Mouse (Mus musculus): ENCODE measurements around the gene Actn1. TPM values are rescaled to one million over a fixed set of nuclear protein-coding genes. Genes with fewer than 3 reads are reported as not detected.

The Actn1 gene
- 71.0 TPM for polyA plus RNA-seq (2015; fragmentation: Illumina TruSeq; extraction: RNeasy Lipid Tissue Mini Kit (QIAGEN cat#74804); ENCODE audit: low read depth, low replicate concordance)

GRCm38 (mm10) chr12:80260056-80260743 is at the start of gene Actn1:
Actn1 (minus strand) TSS chr12:80260371.

Other genes with a start within 250 kb of the Actn1 start
- 16.2 TPM for gene Zfp36l1, start 147.4 kb downstream of the Actn1 start, polyA plus RNA-seq (2015; fragmentation: Illumina TruSeq; extraction: RNeasy Lipid Tissue Mini Kit (QIAGEN cat#74804); ENCODE audit: low read depth, low replicate concordance)
- gene Dcaf5, start 176.2 kb upstream of the Actn1 start, polyA plus RNA-seq (2015; fragmentation: Illumina TruSeq; extraction: RNeasy Lipid Tissue Mini Kit (QIAGEN cat#74804); ENCODE audit: low read depth, low replicate concordance), result 41.9 TPM
- gene Exd2, start 202.7 kb upstream of the Actn1 start, polyA plus RNA-seq (2015; fragmentation: Illumina TruSeq; extraction: RNeasy Lipid Tissue Mini Kit (QIAGEN cat#74804); ENCODE audit: low read depth, low replicate concordance), result 98.9 TPM